Mouse (Mus musculus) midbrain, embryonic 13.5 days (tissue): ENCODE measurements at regions not wholly inside any gene's neighbourhood (a gene's known extent, or its start where the extent isn't known, plus 50 kb on each side); places are given as distances from the start of the nearest gene placed in this dataset.
"Not testable (repeated sequence)": the region's sequence is repeated elsewhere in the genome, so short reads cannot be mapped to it uniquely, and the experiment has no call there.

Experiments used
- ATAC-seq: fragments of 200-750 bp; cut with Nextera tagmentation; 2 replicates; pipeline ENCODE4 v1.8.0; 2017; ENCODE audit warnings: mild to moderate bottlenecking, moderate TSS enrichment, moderate library complexity
- H3K27ac ChIP-seq: fragments of 300-500 bp; sonication (generic); 2 replicates; pipeline ENCODE4 v1.5.1; 2015; ENCODE audit warnings: inconsistent platforms, mild to moderate bottlenecking, moderate library complexity
- H3K27me3 ChIP-seq: fragments of 300-500 bp; sonication (generic); 2 replicates; pipeline ENCODE4 v1.6.1; 2015; ENCODE audit warnings: mild to moderate bottlenecking, inconsistent platforms
- H3K36me3 ChIP-seq: fragments of 300-500 bp; sonication (generic); 2 replicates; pipeline ENCODE4 v1.6.1; 2015; ENCODE audit warnings: mild to moderate bottlenecking, inconsistent platforms
- H3K4me1 ChIP-seq: fragments of 300-500 bp; sonication (generic); replicated peaks from 2 replicates; pipeline ENCODE4 v1.6.1; 2015; ENCODE audit warnings: inconsistent platforms
- H3K4me2 ChIP-seq: fragments of 300-500 bp; sonication (generic); replicated peaks from 2 replicates; pipeline ENCODE4 v1.6.1; 2015; ENCODE audit warnings: moderate library complexity, mild to moderate bottlenecking, inconsistent platforms
- H3K4me3 ChIP-seq: fragments of 300-500 bp; sonication (generic); replicated peaks from 2 replicates; pipeline ENCODE4 v1.5.1; 2015; ENCODE audit warnings: mild to moderate bottlenecking, inconsistent platforms
- H3K9ac ChIP-seq: fragments of 300-500 bp; sonication (generic); replicated peaks from 2 replicates; pipeline ENCODE4 v1.6.1; 2015; ENCODE audit warnings: mild to moderate bottlenecking, inconsistent platforms
- H3K9me3 ChIP-seq: fragments of 300-500 bp; sonication (generic); 2 replicates; pipeline ENCODE4 v1.6.1; 2016; ENCODE audit warnings: mild to moderate bottlenecking, inconsistent platforms
- whole genome bisulfite sequencing: fragments of 180-500 bp; shearing (Covaris S2); methylation state at CpG from one replicate; pipeline ENCODE4 v1.1.7; 2015; 5-methylcytosine and 5-hydroxymethylcytosine counted together

- Histone ChIP-seq H3K36me3 (no peaks in the 10 kb centered on the region), H3K4me2 (no peak overlapping the region), H3K9ac (no peak overlapping the region), H3K27ac (no peak overlapping the region), H3K27me3 (no peaks in the 10 kb centered on the region), H3K4me3 (no peak overlapping the region), H3K9me3 (no peaks in the 10 kb centered on the region), H3K4me1 (0 out of 2 replicates have a peak, but pooled peaks cover 5% of the 10 kb centered on the region)
- no peak for ATAC-seq
- 33% methylated on average over 4 of the region's 4 CpGs for WGBS
Observed at GRCm38 (mm10) chr9:115430271-115430670, 120.0 kb upstream of the Stt3b start.

- Histone ChIP-seq H3K27me3 (no peaks in the 10 kb centered on the region), H3K4me1 (0 out of 2 replicates have a peak, but pooled peaks cover 5% of the 10 kb centered on the region), H3K9ac (no peak overlapping the region), H3K9me3 (peaks cover 10% of the 10 kb centered on the region; the same call in 1 of the 2 replicates), H3K27ac (no peak overlapping the region), H3K4me3 (no peak overlapping the region), H3K4me2 (no peak overlapping the region), H3K36me3 (no peaks in the 10 kb centered on the region)
- no peak for ATAC-seq
- WGBS = 10% methylated on average over 5 of the region's 5 CpGs
Observed at GRCm38 (mm10) chr9:115434696-115435095, 124.5 kb upstream of the Stt3b start.

GRCm38 (mm10) chr9:115436301-115436700 lies 126.1 kb upstream of the Stt3b start:
- H3K9me3 ChIP-seq = peaks cover 13% of the 10 kb centered on the region; the same call in 1 of the 2 replicates
- no peak overlapping the region for H3K4me2 ChIP-seq
- ATAC-seq = no peak
- no peaks in the 10 kb centered on the region for H3K36me3 ChIP-seq
- no peak overlapping the region for H3K4me3 ChIP-seq
- no peak overlapping the region for H3K9ac ChIP-seq
- no peaks in the 10 kb centered on the region for H3K27me3 ChIP-seq
- 90% methylated on average over 3 of the region's 3 CpGs for WGBS
- no peak overlapping the region for H3K27ac ChIP-seq
- H3K4me1 ChIP-seq = 0 out of 2 replicates have a peak, but pooled peaks cover 5% of the 10 kb centered on the region

DNA sequence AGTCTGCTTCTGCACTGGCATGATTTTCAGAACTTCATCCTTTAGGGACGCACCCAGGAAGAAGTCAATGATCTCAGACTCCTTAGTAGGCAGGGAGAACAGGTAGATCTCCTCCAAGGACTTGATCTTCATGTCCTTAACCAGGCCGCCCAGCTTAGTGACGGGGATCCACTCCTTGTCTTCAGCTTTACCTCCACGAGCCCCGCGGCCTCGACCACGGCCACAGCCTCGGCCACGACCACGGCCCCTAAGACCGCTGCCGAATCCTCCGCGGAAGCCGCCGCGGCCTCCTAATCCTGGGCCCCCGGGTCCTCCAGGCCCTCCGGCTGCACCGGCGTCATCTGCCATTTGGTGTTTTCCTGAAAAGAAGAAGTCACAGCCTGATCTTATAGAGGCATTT lies 128.0 kb upstream of the Stt3b start:
- H3K36me3 ChIP-seq, H3K4me1 ChIP-seq, H3K27me3 ChIP-seq, H3K4me3 ChIP-seq, ATAC-seq, H3K4me2 ChIP-seq, H3K9ac ChIP-seq, H3K27ac ChIP-seq: not testable (repeated sequence)
- 96% methylated on average over 22 of the region's 22 CpGs for WGBS
- H3K9me3 ChIP-seq = peaks cover 13% of the 10 kb centered on the region; the same call in 1 of the 2 replicates

DNA sequence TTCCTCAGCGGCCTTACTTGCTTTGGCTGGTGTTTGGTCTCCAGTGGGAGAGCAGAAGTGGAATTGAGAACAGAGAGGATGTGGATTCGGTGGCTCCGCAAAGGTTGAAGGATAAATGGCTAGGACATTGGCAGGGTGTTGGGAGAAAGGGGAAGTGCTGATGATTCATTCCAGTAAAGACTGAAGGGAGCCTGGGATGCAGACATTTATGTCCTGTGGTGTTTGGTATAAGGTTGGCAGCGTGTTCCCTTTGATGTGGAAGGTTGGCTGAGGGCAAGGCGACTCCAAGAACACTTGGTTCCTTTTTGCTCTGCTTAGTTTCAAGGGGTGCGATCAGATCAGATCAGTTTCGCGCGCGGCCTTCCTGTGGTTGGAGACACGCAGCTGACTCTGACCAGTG lies 136.5 kb upstream of the Stt3b start:
- no peak overlapping the region for H3K27ac ChIP-seq
- no peak overlapping the region for H3K4me3 ChIP-seq
- 0 out of 2 replicates have a peak, but pooled peaks cover 7% of the 10 kb centered on the region for H3K4me1 ChIP-seq
- H3K27me3 ChIP-seq = no peaks in the 10 kb centered on the region
- no peaks in the 10 kb centered on the region for H3K9me3 ChIP-seq
- H3K9ac ChIP-seq = no peak overlapping the region
- ATAC-seq = no peak
- no peaks in the 10 kb centered on the region for H3K36me3 ChIP-seq
- H3K4me2 ChIP-seq = no peak overlapping the region
- WGBS = 87% methylated on average over 11 of the region's 11 CpGs

GRCm38 (mm10) chr9:115450741-115451320 lies 140.6 kb upstream of the Stt3b start:
- H3K4me2 ChIP-seq = no peak overlapping the region
- no peak overlapping the region for H3K9ac ChIP-seq
- H3K36me3 ChIP-seq = no peaks in the 10 kb centered on the region
- ATAC-seq = no peak
- WGBS = 69% methylated on average over 5 of the region's 5 CpGs
- H3K27ac ChIP-seq = no peak overlapping the region
- H3K9me3 ChIP-seq = no peaks in the 10 kb centered on the region
- no peak overlapping the region for H3K4me3 ChIP-seq
- 0 out of 2 replicates have a peak, but pooled peaks cover 7% of the 10 kb centered on the region for H3K4me1 ChIP-seq
- H3K27me3 ChIP-seq = no peaks in the 10 kb centered on the region

DNA sequence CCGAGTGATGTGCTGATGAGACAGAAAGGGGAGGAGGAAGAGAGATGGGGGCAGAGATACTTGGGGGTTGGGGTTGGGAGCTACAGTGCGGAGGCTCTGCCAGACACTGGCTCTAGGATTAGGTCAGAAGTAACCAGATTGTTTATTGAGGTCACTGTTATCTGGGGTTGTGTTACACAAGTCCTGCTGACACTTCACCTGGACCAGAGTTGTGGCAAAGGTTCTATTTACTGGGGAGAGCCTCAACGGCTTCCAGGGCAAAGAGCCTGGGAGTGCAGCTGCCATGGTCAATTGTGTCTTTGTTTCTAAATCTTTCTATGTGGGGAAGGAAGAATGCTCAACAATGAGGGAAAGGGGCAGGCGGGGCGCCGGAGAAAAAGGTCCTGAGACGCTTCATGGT lies 144.6 kb upstream of the Stt3b start:
- 73% methylated on average over 7 of the region's 7 CpGs for WGBS
- H3K27me3 ChIP-seq = no peaks in the 10 kb centered on the region

DNA sequence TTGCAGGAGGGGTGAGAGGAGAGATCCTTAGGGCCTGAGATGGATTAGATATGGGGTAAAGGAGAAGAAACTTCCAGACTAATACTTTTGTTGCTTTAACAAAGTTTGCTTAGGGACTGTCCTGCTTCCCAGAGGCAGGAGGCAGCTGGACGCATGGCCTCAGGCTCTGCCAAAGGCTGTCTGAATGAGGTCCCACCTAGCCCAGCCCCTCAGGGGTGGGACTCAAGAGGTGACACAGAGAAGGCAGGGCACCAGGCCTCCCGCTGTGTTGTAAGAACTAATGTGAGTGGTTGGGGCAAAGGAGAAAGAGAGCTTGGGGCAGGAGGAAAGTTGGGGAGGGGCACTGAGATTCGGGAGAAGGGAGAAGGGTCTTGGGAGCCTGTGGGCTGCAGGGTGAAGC lies 145.9 kb upstream of the Stt3b start:
- Histone ChIP-seq H3K36me3 (no peaks in the 10 kb centered on the region), H3K9ac (no peak overlapping the region), H3K4me3 (no peak overlapping the region), H3K27me3 (no peaks in the 10 kb centered on the region), H3K9me3 (no peaks in the 10 kb centered on the region), H3K4me2 (no peak overlapping the region), H3K27ac (no peak overlapping the region), H3K4me1 (peaks cover 11% of the 10 kb centered on the region)
- 30% methylated on average over 3 of the region's 3 CpGs for WGBS
- no peak for ATAC-seq

More for the DNA sequence above, 144.6 kb upstream of the Stt3b start:
- no peak overlapping the region for H3K9ac ChIP-seq
- H3K4me2 ChIP-seq = no peak overlapping the region
- H3K9me3 ChIP-seq = no peaks in the 10 kb centered on the region
- H3K36me3 ChIP-seq = no peaks in the 10 kb centered on the region
- peaks cover 18% of the 10 kb centered on the region for H3K4me1 ChIP-seq
- H3K4me3 ChIP-seq = no peak overlapping the region
- no peak overlapping the region for H3K27ac ChIP-seq
- ATAC-seq = no peak

GRCm38 (mm10) chr9:115456638-115457037 lies 146.4 kb upstream of the Stt3b start:
- WGBS = 6% methylated on average over 6 of the region's 6 CpGs
- no peak for ATAC-seq
- no peak overlapping the region for H3K4me3 ChIP-seq

DNA sequence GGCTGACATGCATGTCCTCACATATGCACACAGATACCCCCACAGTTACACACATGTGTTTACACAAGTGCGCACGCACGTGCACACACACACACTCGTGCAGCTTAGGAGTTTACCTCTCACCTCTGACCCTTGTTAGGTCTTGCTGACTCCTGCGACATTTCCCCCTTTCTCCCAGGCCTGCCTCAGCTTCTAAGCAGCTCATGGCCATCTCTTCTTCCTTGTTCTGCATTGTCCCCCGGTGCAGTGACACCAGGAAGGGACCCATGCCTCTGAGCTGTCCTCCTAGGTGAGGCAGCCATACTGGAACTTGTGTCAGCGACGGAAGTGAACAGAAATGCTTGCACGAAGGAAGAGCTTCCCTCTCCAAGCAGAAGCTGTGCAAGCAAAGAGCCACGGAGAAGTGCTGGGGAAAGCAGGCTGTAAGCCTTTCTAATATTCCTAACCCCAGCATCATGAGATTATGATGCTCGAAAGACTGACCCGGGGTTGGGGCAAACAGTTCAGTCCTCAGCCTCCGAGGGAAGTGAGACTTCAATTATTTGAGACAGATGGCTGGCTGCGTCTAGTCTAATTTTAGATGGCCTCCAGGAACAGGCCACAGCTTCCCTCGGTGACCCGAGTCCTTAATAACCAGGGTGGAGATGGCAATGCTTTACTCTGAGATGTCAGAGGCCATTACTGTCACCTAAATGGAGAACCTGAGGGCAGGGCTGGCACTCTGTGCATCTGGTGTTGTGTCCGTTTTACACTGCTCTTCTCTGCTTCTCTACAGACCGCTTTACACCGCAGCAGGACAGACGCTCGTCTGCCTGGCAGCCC lies 147.9 kb upstream of the Stt3b start:
- H3K4me2 ChIP-seq = no peak overlapping the region
- no peak overlapping the region for H3K27ac ChIP-seq
- no peak for ATAC-seq
- 74% methylated on average over 21 of the region's 21 CpGs for WGBS
- H3K9ac ChIP-seq = no peak overlapping the region
- H3K9me3 ChIP-seq = no peaks in the 10 kb centered on the region
- no peaks in the 10 kb centered on the region for H3K36me3 ChIP-seq
- H3K27me3 ChIP-seq = no peaks in the 10 kb centered on the region
- H3K4me1 ChIP-seq = peaks cover 11% of the 10 kb centered on the region
- H3K4me3 ChIP-seq = no peak overlapping the region

More at GRCm38 (mm10) chr9:115456638-115457037, 146.4 kb upstream of the Stt3b start:
- no peak overlapping the region for H3K4me2 ChIP-seq
- H3K27me3 ChIP-seq = no peaks in the 10 kb centered on the region
- H3K9me3 ChIP-seq = no peaks in the 10 kb centered on the region
- no peak overlapping the region for H3K27ac ChIP-seq
- H3K4me1 ChIP-seq = peaks cover 11% of the 10 kb centered on the region
- H3K36me3 ChIP-seq = no peaks in the 10 kb centered on the region
- no peak overlapping the region for H3K9ac ChIP-seq

- not testable (repeated sequence) for H3K27me3 ChIP-seq, H3K9ac ChIP-seq, H3K4me2 ChIP-seq, H3K9me3 ChIP-seq, H3K27ac ChIP-seq, H3K4me3 ChIP-seq, H3K36me3 ChIP-seq, ATAC-seq
- WGBS = 95% methylated on average over 6 of the region's 6 CpGs
- peaks cover 11% of the 10 kb centered on the region for H3K4me1 ChIP-seq
Observed at GRCm38 (mm10) chr9:115459075-115459474, 148.9 kb upstream of the Stt3b start.

GRCm38 (mm10) chr9:115465326-115465725 lies 155.1 kb upstream of the Stt3b start:
- H3K4me3 ChIP-seq = no peak overlapping the region
- 90% methylated on average over 10 of the region's 10 CpGs for WGBS
- H3K27ac ChIP-seq = no peak overlapping the region
- H3K27me3 ChIP-seq = no peaks in the 10 kb centered on the region
- H3K4me2 ChIP-seq = no peak overlapping the region
- no peaks in the 10 kb centered on the region for H3K36me3 ChIP-seq
- 0 out of 2 replicates have a peak, but pooled peaks cover 3% of the 10 kb centered on the region for H3K9me3 ChIP-seq
- ATAC-seq = no peak
- H3K9ac ChIP-seq = no peak overlapping the region
- H3K4me1 ChIP-seq = no peaks in the 10 kb centered on the region
